ENCODE assay signal across 26 mouse cellular contexts in genomic region chr11:98050520-98050815, GRCm38 (mm10). TPM values are rescaled to one million over a fixed set of nuclear protein-coding genes. Genes with fewer than 3 reads are reported as not detected.
DNase-seq lines count a peak whose midpoint lies in the region; TF ChIP-seq lines count a peak whose summit lies in the region.
"Had no signal": no experiment of that assay in that cellular context is flagged by ENCODE, and none has a peak within 500 bp of the region (broad histone marks: within the 10 kb centered on the region; RNA-seq: fewer than 3 reads in every experiment).

No protein-coding gene starts in this region.

- peak; percentile 50 for DNase-seq in cerebellum, adult 11-12 months
- no peak for DNase-seq in cerebellum, postnatal 14 days
- DNase-seq in thymus, postnatal 14 days, result peak; percentile 30
- DNase-seq in thymus, postnatal 25 days, result no peak
- no peak for DNase-seq in lung, postnatal 25 days (ENCODE audit: low spot score)
- no peak for DNase-seq in layer of hippocampus, postnatal 36 days
- no peak for DNase-seq in heart, adult 9 months (ENCODE audit: low spot score in 2 of 2)
- DNase-seq: adrenal gland, postnatal 10 days; cerebellum, postnatal 10 days; gastrocnemius, postnatal 10 days; heart, postnatal 14 days; kidney, adult 8-10 months; kidney, postnatal 4 days; liver; lung, adult 2 months; lung, postnatal 14 days; retina, postnatal 1 day; right cerebral cortex, postnatal 25 days; thymus, adult 2 months had no signal

- no peaks in the 10 kb centered on the region for H3K36me3 ChIP-seq in myocyte (ENCODE audit: control insufficient read depth, insufficient read depth)
- H3K36me3 ChIP-seq: embryonic facial prominence, embryonic 15.5 days; intestine, embryonic 15.5 days; midbrain, embryonic 12.5 days had no signal

- no peak overlapping the region for H3ac ChIP-seq in myocyte (ENCODE audit: control insufficient read depth, insufficient read length)

- H3K4me2 ChIP-seq in myocyte (ENCODE audit: low read depth), result peak overlapping the region; percentile 81
- H3K4me2 ChIP-seq: embryonic facial prominence, embryonic 15.5 days; forebrain, embryonic 13.5 days; intestine, embryonic 15.5 days; midbrain, embryonic 12.5 days had no signal

- peaks cover 47% of the 10 kb centered on the region for H3K79me2 ChIP-seq in myocyte (ENCODE audit: control insufficient read depth, insufficient read depth)

- H3K4me3 ChIP-seq in myocyte, result peak overlapping the region; percentile 79
- H3K4me3 ChIP-seq: embryonic facial prominence, embryonic 15.5 days; forebrain, embryonic 13.5 days; intestine, embryonic 15.5 days; midbrain, embryonic 12.5 days had no signal

- H3K27me3 ChIP-seq in myocyte (ENCODE audit: control insufficient read depth, insufficient read depth, insufficient read length), result no peaks in the 10 kb centered on the region

- no peak for TF ChIP-seq POLR2A in myocyte (IDR thresholded peaks at IDR 0.05; ENCODE audit: insufficient read length, low read depth)

TF ChIP-seq in myocyte, 11 proteins besides CTCF, POLR2A, EP300 and RAD21:
- TF ChIP-seq E2F4 (IDR thresholded peaks at IDR 0.05; ENCODE audit: insufficient read depth), result no peak
- TF ChIP-seq MYOD1 (IDR thresholded peaks at IDR 0.05; ENCODE audit: control insufficient read depth in 1 of 3, insufficient read length in 2 of 3, low read depth in 2 of 3), result no peak
- no peak for TF ChIP-seq SRF (IDR thresholded peaks at IDR 0.05; ENCODE audit: control insufficient read depth, insufficient read length, low read depth)
- TF ChIP-seq USF1 (IDR thresholded peaks at IDR 0.05; ENCODE audit: low read depth), result no peak
- TF ChIP-seq MYOG (IDR thresholded peaks at IDR 0.05; ENCODE audit: control insufficient read depth in 1 of 3, insufficient read depth in 1 of 3, insufficient read length in 2 of 3, low read depth in 2 of 3), result no peak
- TF ChIP-seq POLR2AphosphoS2 (IDR thresholded peaks at IDR 0.05; ENCODE audit: insufficient read length, low read depth), result no peak

RNA-seq across cellular contexts. Expression of gene Stac2, which starts 2.8 kb away (rescaled TPM):
- polyA plus RNA-seq in myocyte (2012; fragmentation: generic; extraction: Trizol), result 41.7 TPM
- 10 to 100 TPM; 46.5 to 56.2 TPM for total RNA-seq in layer of hippocampus, postnatal 36 days (2021)
- total RNA-seq: MEL had no signal
- polyA plus RNA-seq: liver, embryonic 14.5 days had no signal

RNA-seq across cellular contexts. Expression of gene Rpl19, which starts 24.0 kb away (rescaled TPM):
- polyA plus RNA-seq in myocyte (2012; fragmentation: generic; extraction: Trizol), result 2,972 TPM
- 100 to 1,000 TPM; 586 to 604 TPM for total RNA-seq in layer of hippocampus, postnatal 36 days (2021)

RNA-seq across cellular contexts. Expression of gene Cacnb1, which starts 27.6 kb away (rescaled TPM):
- 163 TPM for polyA plus RNA-seq in myocyte (2012; fragmentation: generic; extraction: Trizol)
- 100 to 1,000 TPM; 135 TPM for total RNA-seq in layer of hippocampus, postnatal 36 days (2021)

RNA-seq across cellular contexts. Expression of gene Arl5c, which starts 54.5 kb away (rescaled TPM):
- polyA plus RNA-seq in myocyte (2012; fragmentation: generic; extraction: Trizol), result 2.1 TPM
- 1 to 10 TPM; 1.0 to 1.1 TPM for total RNA-seq in layer of hippocampus, postnatal 36 days (2021)

Comparison
In these comparisons a context has a peak if more than half of its experiments do, and no peak if none do; other contexts are left out.
1. DNase-seq: peak in cerebellum, adult 11-12 months (single experiment) and thymus, postnatal 14 days (single experiment); none in cerebellum, postnatal 14 days (0 of 2), thymus, postnatal 25 days (single experiment), lung, postnatal 25 days (single experiment), layer of hippocampus, postnatal 36 days (0 of 2) and heart, adult 9 months (0 of 2).